Mouse (Mus musculus) spleen, postnatal 4 days (tissue): ENCODE measurements around the gene Bhlhe40.

ENCODE experiments used
- DNase-seq, 2 experiments: peaks; one replicate each; pipeline ENCODE4 v3.0.0; 2022; ENCODE audit warnings: low spot score in 2 of 2

The Bhlhe40 gene

DNA sequence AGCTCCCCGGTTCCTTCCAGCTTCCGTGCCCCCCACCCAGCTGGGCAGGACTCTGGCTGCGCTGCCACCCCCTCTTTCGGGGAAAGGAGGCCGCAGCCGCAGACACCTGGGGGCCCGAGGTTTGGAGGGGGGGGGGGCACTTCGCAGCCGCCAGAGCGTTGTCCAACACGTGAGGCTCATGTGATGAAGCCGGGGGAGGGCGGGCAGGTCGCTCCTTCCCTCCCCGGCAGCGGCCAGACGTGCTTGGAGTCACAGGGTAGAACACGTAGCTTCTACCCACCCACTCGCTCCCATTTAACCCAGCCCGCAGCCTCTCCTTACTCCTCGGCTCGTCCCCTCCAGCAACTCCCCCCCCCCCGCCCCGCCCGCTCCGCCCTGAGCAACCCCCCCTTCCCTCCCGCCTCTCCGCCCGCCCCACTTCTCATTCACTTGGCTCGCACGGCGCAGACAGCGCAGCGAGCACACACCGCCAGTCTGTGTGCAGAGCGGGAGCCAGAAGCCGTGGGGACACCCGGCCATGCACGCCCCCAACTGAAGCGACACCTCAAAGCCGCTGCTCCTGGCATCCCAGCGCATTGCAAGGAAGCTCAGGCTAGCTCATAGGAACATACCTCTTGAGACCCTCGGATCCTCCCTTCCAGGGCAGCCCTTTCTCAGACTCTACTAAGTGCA is at the start of gene Bhlhe40:
Gene Bhlhe40, plus strand, starts transcription at position 424 of the 672 bp plus-strand sequence.
- DNase-seq, result peak; percentile 74 to 81

DNA sequence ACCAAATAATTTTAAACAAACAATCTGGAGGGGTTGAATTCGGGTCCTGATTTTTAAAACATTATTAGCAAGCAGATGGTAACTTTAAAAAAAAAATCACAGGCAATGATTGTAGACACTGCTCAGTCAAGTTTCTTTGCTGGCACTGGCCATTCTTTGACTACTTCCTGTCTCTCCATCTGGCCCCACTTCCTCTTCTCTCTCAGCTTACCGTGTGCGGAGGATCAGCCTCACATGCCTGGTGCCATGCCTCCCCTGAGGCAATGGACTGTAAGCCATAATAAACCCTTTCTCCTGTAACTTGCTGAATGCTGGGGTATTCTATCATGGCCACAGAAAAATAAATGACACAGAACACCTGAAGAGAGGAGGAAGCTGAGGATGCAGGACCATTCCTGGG is 48.8 kb upstream of the Bhlhe40 start:
- DNase-seq, result no peak

DNA sequence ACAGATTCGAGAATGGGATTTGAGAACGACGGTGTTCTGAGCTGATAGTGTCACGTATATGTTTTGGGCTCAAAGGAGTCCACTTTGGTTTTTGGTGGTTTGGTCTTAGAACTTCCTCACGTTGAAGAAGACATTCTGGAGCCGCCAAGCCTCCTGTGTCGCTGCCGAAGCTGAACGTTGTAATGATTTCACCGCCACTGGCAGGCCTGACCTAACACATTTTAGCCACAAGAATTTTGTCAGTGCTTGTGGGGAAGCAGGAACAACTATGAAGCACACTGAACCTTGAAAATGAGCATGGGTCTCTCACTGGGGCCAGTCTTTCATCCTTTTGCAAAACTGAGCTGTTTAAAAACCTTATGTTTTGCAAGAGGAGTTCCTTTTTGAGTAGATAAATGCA is 42.4 kb upstream of the Bhlhe40 start:
- DNase-seq, result no peak

- no peak for DNase-seq
Observed at GRCm38 (mm10) chr6:108623028-108623565, 37.3 kb upstream of the Bhlhe40 start.

- no peak for DNase-seq
Observed at GRCm38 (mm10) chr6:108624915-108625314, 35.5 kb upstream of the Bhlhe40 start.

- peak; percentile 49 to 70 for DNase-seq
Observed at GRCm38 (mm10) chr6:108630701-108631100, 29.7 kb upstream of the Bhlhe40 start.

DNA sequence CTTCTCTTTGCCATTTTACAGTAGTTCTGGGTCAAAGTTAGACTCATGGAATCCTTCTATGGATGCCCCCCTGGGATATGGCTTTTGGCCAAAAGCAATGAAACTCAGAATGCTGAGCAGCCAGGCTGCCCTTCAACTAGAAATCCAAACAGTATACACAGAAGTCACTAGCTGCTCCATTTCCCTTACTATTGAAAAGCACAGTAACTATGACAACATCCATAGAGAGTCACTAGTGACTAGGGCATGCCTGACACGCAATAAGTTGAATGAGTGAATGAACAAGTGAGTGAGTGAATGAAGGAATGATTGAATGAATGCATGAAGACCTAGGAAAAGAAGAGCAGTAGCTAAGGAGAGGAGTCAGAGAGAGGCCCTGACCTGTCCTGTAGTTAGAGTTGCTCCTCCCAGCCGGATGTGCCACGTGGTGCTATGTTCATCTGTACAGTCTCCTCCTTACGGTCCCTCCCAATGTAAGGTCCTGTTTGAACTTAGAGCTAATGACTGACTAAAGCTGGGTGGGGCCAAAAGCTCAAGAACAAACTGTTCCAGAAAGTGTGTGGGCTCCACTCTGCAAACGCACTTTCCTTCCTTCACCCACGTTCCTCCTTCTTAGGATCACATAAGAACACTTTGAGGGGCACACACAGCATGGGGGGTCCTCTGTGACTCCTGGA is 22.1 kb upstream of the Bhlhe40 start:
- DNase-seq, result no peak

DNA sequence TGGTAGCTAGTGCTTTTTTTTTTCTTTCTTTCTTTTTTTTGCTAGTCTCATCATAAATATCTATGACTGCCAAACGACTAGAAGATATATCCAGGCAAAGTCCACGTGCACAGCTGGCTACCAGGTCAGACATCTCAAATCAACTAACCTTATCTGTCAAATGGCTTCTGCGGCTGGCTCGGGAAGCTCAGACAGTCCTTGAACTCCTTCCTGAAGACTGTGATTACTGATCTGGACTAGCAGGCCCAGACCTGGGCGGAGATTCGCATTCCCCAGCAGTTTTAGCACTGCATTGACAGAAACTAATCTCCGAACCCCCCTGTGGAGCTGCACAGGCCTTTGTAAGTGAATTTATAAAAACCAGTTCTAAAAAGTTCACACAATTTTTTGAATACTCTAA is 18.4 kb upstream of the Bhlhe40 start:
- DNase-seq, result no peak

DNA sequence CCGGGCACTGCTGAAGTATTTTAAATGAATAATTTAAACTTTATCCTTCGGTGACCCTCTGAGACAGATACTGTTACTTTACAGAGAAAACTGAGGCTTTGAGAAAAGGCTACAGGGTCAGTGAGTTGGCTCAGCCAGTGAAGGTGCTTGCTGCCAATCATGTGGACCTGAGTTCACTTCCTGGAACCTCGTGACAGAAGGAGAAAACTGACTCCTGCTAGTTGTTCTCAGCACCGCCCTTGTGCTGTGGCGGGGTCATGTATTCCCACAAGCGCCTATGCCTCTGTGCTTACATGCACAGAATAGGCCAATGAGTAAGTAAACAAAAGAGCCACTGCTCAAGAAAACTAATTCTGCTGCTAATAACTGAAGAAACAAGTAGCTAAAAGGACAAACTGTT is 17.4 kb upstream of the Bhlhe40 start:
- DNase-seq, result no peak

GRCm38 (mm10) chr6:108644311-108644710 is 16.1 kb upstream of the Bhlhe40 start:
- no peak for DNase-seq

GRCm38 (mm10) chr6:108647094-108647493 is 13.3 kb upstream of the Bhlhe40 start:
- no peak for DNase-seq

- no peak for DNase-seq
Observed at GRCm38 (mm10) chr6:108648072-108648471, 12.4 kb upstream of the Bhlhe40 start.

- no peak for DNase-seq
Observed at GRCm38 (mm10) chr6:108655861-108656260, 4.6 kb upstream of the Bhlhe40 start.

DNA sequence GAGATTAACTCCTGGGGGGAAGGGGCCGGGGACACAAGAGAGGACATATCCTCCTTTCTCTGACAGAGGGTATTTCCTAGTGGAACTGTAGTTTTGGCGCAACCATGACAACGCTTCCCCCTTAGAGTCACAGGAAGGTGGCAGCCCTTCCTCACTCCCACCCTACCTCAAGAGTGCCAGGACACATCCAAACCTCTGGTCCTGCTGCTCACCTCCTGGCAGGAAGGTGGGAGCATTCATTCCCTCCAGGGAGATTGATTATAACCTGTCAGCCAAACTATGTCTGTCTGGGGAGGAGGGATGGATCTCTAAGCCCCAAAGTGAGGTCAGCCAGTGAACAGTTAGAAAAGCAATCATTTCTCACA is 2.4 kb upstream of the Bhlhe40 start:
- no peak for DNase-seq

- DNase-seq, result peak; percentile 23 to 67
Observed at GRCm38 (mm10) chr6:108658416-108659201, 1.8 kb upstream of the Bhlhe40 start.

GRCm38 (mm10) chr6:108659221-108659725 is 1.2 kb upstream of the Bhlhe40 start:
- DNase-seq, result peak; percentile 73 to 84

DNA sequence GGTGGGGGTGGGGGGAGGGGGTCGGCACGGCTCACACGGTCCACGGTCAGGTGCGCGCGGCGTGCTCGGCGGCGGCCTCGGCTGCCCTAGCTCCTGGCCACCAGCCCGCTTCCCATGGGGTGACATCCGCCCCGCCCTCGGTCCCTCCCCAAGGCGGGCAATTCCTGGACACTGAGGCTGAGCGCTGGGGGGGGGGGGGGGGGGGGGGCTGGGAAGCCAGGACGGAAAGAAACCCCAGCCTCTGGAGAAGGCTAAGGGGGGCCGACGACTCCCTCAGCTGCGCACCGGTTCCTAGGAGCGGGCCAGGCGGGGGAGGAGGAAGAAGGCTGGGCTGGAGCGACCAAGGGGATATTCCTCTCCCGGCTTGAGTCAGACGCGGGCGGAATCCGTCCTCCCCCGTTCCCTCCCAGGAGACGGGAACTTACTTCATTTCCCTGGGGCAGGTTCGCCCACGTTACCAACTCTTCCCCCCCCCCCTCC is 663 bp upstream of the Bhlhe40 start:
- DNase-seq, result peak; percentile 48 to 77

DNA sequence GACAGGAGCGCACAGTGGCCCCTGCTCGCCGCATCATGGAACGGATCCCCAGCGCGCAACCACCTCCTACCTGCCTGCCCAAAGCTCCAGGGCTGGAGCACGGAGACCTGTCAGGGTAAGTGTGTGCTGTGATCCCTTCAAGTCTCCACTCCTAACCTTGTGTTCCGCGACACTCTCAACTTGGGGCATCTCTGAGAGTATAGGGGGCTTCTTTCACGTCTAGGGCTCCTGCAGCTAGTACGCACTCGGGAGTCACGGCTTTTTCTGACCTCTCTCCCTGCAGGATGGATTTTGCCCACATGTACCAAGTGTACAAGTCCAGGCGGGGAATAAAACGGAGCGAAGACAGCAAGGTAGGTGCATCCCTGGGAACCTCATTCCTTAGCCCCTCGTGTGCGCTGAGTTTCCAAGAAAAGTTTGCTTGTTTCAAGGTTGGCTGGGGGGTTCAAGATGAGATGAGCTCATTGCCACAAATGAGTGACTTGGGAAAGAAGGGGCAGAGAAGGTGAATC is 505 bp downstream of the Bhlhe40 start:
- peak; percentile 14 to 76 for DNase-seq

DNA sequence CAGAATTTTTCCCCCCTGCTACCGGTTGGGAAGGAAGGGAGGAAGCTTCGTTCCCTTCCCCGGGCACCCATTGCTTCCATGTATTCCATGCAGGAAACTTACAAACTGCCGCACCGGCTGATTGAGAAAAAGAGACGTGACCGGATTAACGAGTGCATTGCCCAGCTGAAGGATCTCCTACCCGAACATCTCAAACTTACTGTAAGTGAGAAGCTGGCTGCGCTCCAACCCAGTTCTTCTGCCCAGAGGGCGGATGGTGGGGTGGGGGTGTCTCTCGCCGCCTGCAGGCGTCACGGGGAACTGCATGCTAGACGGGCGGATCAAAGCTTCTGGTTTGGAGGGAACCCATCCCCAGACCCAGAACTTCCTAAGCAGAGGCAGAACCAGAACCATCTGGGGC is 983 bp downstream of the Bhlhe40 start:
- peak; percentile 82 to 92 for DNase-seq

DNA sequence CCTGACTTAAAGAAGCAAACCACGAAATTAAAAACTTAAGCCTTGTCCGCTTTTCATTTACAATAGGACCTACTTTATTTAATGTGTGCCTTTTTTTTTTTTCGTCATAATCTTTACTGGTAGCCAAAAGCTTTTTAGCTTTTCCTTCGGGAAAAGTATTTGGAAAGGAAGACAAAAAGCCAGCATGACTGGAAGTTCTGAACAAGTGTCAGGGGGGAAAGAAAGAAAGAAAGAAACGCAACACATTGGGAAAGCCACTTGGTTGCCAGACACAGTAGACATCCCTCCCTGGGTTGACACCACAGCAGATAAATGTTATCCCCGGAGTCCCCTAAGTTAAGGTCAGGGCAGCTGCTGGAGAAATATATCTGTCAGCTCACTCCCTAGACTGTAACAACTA is 1.5 kb downstream of the Bhlhe40 start:
- DNase-seq, result no peak

DNA sequence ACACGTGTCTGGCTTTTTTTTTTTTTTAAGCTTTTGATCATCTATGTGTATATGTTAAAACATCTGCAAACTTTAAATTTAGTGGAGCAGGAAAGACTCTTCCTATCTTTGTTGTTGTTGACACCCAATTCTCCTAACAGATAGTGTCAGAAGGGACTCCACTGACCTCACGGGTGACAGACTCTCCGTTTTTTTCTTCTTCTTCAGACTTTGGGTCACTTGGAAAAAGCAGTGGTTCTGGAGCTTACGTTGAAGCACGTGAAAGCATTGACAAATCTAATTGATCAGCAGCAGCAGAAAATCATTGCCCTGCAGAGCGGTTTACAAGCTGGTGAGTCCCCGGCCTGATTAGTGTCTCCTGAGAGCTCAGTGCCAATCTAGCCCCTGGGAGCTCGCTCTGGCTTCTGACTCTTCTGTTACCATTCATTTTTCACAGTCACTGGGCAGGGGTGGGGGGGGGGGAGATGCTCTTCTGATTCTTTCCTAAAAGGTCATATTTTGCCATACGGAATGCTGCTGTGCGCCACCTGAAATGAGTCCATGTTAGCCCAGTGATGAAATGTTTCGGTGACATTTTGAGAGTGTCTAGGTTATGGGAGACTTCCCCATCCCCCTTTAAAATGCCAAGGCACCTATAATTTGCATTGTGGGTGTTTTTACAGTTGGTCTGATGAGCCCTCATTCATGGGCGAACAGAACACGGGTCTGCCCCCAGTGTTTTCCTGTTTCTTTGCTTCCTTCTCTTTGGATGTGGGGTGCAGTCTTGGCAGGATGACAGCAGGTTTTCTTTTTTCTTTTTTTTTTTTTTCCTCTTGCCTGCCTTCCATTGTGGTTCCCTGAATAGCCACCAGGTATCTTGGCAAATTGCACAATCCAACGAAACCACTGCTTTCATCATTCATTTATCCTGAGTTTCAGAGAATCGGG is 2.1 kb downstream of the Bhlhe40 start:
- no peak for DNase-seq
